Mouse (Mus musculus): ENCODE results near the gene Trhde. TPM values are rescaled to one million over a fixed set of nuclear protein-coding genes. Genes with fewer than 3 reads are reported as not detected.

Gene Trhde
- 4.6 and 4.8 TPM in 2 replicates for polyA plus RNA-seq (2016; fragmentation: Nextera tagmentation; extraction: Ambion mirVana)

DNA sequence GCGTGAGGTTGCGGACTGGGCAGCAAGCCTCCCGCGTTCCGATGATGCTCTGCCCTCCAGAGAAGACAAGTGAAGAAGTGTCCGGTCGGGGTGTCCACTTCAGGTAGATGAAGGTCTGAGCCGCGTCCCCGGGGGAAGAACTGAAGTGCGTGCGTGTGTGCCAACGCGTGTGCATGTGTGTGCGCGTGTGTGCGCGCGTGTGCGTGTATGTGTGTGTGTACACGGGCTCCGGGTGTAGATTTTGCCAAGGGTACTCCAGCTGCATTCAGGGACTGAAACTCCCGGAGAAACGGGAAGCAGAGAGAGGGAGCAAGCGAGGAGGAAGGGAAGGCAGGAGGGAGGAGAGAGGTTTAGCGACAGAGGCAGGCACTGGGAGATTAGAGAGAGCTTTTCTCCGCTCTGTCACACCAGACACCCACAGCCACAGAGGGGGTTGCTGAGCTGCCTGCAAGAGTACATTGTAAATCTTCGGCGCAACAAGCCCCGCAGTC is at the start of gene Trhde:
Trhde (minus strand) TSS at position 147 of the 491 bp plus-strand sequence.
- Histone ChIP-seq H3K4me2 (replicated peaks) (peak within 1 kb of the TSS; percentile 94), H3K9me3 (no peaks in the 10 kb centered on the region), H3K9ac (peak within 1 kb of the TSS; percentile 71), H3K36me3 (no peaks in the 10 kb centered on the region), H3K27ac (no peak within 1 kb of the TSS), H3K4me3 (peak within 1 kb of the TSS; percentile 62), H3K4me1 (peaks cover 14% of the 10 kb centered on the region), H3K27me3 (replicated peaks) (peaks cover 37% of the 10 kb centered on the region)
- ATAC-seq (ENCODE audit: low FRiP score, low read depth) = peak; percentile 23
- WGBS = 2% methylated on average over 30 of the region's 30 CpGs

DNA sequence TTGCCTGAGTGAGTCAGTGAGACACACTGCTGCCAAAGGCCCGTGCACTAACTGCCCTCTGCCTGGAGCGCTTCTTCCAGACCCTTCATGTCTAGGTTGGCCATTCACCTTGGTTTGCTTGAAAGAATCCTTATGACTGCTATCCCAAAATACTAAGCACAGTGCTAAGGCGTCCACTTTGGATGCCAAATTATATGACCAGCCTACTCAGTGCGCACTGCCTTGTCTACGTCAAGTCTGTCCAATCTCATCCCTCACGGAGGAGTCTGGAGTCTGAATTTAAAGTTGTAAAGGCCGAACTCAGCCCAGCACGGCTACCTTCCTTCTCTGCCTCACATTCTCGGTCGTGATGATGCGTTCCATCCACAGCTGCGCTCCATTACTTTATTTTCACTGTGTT is 39.9 kb upstream of the Trhde start:
- no peak overlapping the region for H3K4me3 ChIP-seq
- H3K4me2 ChIP-seq (replicated peaks) = no peak overlapping the region
- H3K36me3 ChIP-seq = no peaks in the 10 kb centered on the region
- H3K9ac ChIP-seq = no peak overlapping the region
- ATAC-seq (ENCODE audit: low FRiP score, low read depth) = no peak
- H3K4me1 ChIP-seq = no peaks in the 10 kb centered on the region
- H3K27ac ChIP-seq = no peak overlapping the region
- 91% methylated on average over 12 of the region's 12 CpGs for WGBS
- no peaks in the 10 kb centered on the region for H3K9me3 ChIP-seq
- H3K27me3 ChIP-seq (replicated peaks) = no peaks in the 10 kb centered on the region

DNA sequence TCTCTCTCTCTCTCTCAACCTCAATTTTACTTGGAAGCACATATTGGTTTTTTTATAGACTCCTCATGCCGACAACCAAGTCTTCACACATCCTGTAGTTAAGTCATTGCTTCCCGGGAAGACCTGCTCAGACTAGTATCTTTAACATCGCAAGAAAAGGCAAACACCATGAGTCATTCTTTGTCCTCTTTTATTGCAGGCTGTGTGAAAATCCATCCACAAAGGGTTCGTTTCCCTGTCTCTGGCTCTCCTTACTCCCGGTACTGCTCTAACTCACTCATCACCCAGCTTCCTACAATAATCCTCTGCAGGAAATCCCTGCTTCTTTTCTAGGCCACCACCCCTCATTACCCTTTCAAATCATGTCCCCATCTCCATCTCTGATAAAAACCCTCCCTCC is 39.3 kb upstream of the Trhde start:
- Histone ChIP-seq H3K9ac (no peak overlapping the region), H3K27ac (no peak overlapping the region), H3K4me3 (no peak overlapping the region), H3K4me2 (replicated peaks) (no peak overlapping the region), H3K4me1 (no peaks in the 10 kb centered on the region), H3K36me3 (no peaks in the 10 kb centered on the region), H3K9me3 (no peaks in the 10 kb centered on the region), H3K27me3 (replicated peaks) (no peaks in the 10 kb centered on the region)
- no peak for ATAC-seq (ENCODE audit: low FRiP score, low read depth)
- 44% methylated on average over 5 of the region's 5 CpGs for WGBS

- Histone ChIP-seq H3K9me3 (no peaks in the 10 kb centered on the region), H3K4me1 (no peaks in the 10 kb centered on the region), H3K27ac (no peak overlapping the region), H3K9ac (no peak overlapping the region), H3K4me3 (no peak overlapping the region), H3K27me3 (replicated peaks) (no peaks in the 10 kb centered on the region), H3K4me2 (replicated peaks) (no peak overlapping the region), H3K36me3 (no peaks in the 10 kb centered on the region)
- WGBS = 54% methylated on average over 7 of the region's 7 CpGs
- ATAC-seq (ENCODE audit: low FRiP score, low read depth) = no peak
Observed at GRCm38 (mm10) chr10:114831313-114831712, 29.2 kb upstream of the Trhde start.

DNA sequence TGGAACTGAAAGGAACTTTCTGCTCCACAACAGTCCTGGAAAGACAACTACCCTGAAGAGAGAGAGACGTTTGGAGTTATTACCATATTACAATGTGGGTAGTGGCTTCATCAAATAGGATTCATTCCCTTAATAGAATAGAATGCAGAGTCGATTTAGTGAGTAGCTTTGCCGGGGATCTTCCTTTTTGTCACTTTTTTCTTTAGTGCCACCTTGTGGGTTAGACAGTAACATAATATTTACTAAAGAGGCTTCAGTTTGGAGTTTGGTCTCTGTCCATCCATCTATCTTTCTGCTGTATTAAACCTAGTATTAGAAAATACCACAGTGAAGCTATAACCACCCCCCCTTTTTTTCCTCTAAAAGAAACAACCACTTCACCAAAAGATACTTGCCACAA is 6.7 kb upstream of the Trhde start:
- H3K27ac ChIP-seq = no peak overlapping the region
- H3K36me3 ChIP-seq = no peaks in the 10 kb centered on the region
- no peak overlapping the region for H3K4me3 ChIP-seq
- WGBS = 61% methylated on average over 3 of the region's 3 CpGs
- no peaks in the 10 kb centered on the region for H3K27me3 ChIP-seq (replicated peaks)
- no peaks in the 10 kb centered on the region for H3K9me3 ChIP-seq
- no peaks in the 10 kb centered on the region for H3K4me1 ChIP-seq
- H3K9ac ChIP-seq = no peak overlapping the region
- no peak for ATAC-seq (ENCODE audit: low FRiP score, low read depth)
- no peak overlapping the region for H3K4me2 ChIP-seq (replicated peaks)

DNA sequence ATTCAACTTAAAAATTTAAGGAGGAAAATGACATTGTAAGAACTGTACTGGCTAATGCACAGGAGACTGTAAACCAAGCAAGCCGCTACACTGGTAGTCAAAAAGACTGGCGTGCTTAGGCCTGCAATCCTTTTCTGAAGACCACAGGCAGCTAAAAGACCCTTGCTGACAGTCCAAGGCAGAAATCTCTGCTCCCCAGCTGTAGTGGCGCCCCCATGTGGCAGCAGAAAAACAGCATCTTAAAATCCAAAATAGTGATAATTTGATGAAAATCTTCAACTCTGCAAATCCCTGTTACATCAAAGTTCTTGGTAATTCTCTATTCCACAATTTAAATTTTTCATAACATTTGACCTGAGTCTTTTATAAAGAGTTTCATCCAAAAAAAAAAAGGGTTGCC is 3.8 kb upstream of the Trhde start:
- peaks cover 23% of the 10 kb centered on the region for H3K27me3 ChIP-seq (replicated peaks)
- H3K36me3 ChIP-seq = no peaks in the 10 kb centered on the region
- H3K4me2 ChIP-seq (replicated peaks) = no peak overlapping the region
- no peak overlapping the region for H3K9ac ChIP-seq
- no peak overlapping the region for H3K4me3 ChIP-seq
- WGBS = 48% methylated on average over 3 of the region's 3 CpGs
- H3K4me1 ChIP-seq = peaks cover 6% of the 10 kb centered on the region
- ATAC-seq (ENCODE audit: low FRiP score, low read depth) = no peak
- no peak overlapping the region for H3K27ac ChIP-seq
- no peaks in the 10 kb centered on the region for H3K9me3 ChIP-seq

DNA sequence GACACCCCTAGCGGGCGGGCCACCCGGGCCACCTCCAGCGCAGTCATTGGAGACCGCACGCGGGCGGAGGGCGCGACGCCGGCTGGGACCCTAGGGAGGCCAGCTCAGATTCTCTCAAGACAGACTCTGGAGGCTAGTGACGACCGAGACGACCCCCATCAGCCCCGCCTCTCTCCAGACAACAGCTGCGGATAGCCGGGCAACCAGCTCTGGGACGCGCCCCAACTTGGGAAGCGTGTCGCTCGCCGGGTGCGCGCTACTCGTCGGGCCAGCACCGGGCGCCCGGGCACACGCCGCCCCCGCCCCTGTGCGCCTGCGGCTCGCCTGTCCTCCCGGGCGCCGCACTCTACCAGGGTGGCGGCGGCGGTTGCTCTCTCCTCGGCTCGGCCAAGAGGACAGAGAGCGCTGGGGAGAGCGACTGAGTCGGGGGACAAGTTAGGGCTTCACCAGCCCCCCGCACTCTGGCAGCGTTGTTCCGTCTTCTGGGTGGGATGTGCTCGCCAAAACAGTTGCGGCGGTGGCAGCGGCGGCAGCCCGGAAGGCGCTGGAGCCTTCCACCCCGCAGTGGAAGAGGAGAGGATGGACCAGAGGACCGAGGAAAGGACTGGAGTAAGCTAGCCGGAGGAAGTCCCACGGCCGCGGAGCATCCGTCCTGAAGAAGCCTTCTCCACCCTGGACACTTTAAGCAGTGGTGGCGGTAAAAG is 498 bp downstream of the Trhde start:
- no peak overlapping the region for H3K27ac ChIP-seq
- H3K4me3 ChIP-seq = peak overlapping the region; percentile 62
- H3K9ac ChIP-seq = peak overlapping the region; percentile 71
- peaks cover 14% of the 10 kb centered on the region for H3K4me1 ChIP-seq
- H3K4me2 ChIP-seq (replicated peaks) = peak overlapping the region; percentile 94
- under 1% methylated on average over 66 of the region's 66 CpGs for WGBS
- no peaks in the 10 kb centered on the region for H3K36me3 ChIP-seq
- peak; percentile 88 for ATAC-seq (ENCODE audit: low FRiP score, low read depth)
- no peaks in the 10 kb centered on the region for H3K9me3 ChIP-seq
- peaks cover 37% of the 10 kb centered on the region for H3K27me3 ChIP-seq (replicated peaks)

- WGBS = 8% methylated on average over 75 of the region's 75 CpGs
- H3K36me3 ChIP-seq = no peaks in the 10 kb centered on the region
- no peak overlapping the region for H3K27ac ChIP-seq
- H3K9ac ChIP-seq = peak overlapping the region; percentile 71
- peak overlapping the region; percentile 94 for H3K4me2 ChIP-seq (replicated peaks)
- peaks cover 37% of the 10 kb centered on the region for H3K27me3 ChIP-seq (replicated peaks)
- ATAC-seq (ENCODE audit: low FRiP score, low read depth) = peak; percentile 54
- H3K9me3 ChIP-seq = no peaks in the 10 kb centered on the region
- peaks cover 14% of the 10 kb centered on the region for H3K4me1 ChIP-seq
- H3K4me3 ChIP-seq = peak overlapping the region; percentile 62
Observed at GRCm38 (mm10) chr10:114800331-114801304, 1.5 kb downstream of the Trhde start.

DNA sequence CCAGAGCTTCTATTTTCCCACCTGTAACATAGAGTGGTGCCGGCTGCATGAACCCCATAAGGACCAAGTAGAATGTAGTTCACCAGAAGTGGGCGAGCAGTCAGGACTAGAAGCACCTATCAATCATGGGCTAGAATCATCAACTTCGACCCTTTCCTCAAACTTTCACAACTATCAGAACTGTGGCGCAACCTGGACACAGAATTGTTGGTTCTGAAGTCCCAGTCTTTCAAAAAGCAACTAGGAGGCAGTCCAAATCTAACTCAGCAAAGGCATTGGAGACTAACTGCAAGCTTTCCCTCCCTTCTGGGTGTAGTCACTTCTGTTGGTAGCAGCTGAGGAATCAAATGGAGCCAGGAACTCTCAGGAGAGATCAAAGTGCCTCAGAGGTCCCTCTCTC is 2.6 kb downstream of the Trhde start:
- no peaks in the 10 kb centered on the region for H3K9me3 ChIP-seq
- no peak for ATAC-seq (ENCODE audit: low FRiP score, low read depth)

DNA sequence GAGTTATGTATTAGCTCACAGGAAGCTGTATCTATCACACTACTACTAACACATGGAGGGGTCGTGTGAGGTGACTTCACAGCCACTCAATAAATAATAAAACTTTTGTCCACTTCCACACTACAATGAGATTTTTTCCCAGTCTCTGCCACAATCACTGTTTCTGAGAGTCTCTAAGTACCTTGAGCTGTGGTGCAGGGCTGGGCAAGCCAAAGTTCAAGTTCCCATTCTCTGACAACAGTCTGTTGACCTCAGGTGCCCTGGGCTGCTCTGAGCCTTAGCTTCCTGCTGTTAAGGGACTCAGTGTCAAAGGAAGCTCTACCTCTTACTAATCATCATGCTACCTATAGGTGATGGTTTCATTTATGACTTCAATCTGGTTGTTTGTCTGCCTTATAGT is 3.3 kb downstream of the Trhde start:
- H3K36me3 ChIP-seq = no peaks in the 10 kb centered on the region
- WGBS = 58% methylated on average over 1 of the region's 1 CpGs
- peaks cover 37% of the 10 kb centered on the region for H3K27me3 ChIP-seq (replicated peaks)
- H3K9me3 ChIP-seq = no peaks in the 10 kb centered on the region
- H3K9ac ChIP-seq = no peak overlapping the region
- H3K4me1 ChIP-seq = peaks cover 14% of the 10 kb centered on the region
- no peak overlapping the region for H3K4me3 ChIP-seq
- H3K4me2 ChIP-seq (replicated peaks) = no peak overlapping the region
- no peak for ATAC-seq (ENCODE audit: low FRiP score, low read depth)
- no peak overlapping the region for H3K27ac ChIP-seq

More for the DNA sequence above, 2.6 kb downstream of the Trhde start:
- H3K4me1 ChIP-seq = peaks cover 14% of the 10 kb centered on the region
- no peaks in the 10 kb centered on the region for H3K36me3 ChIP-seq
- peak overlapping the region; percentile 94 for H3K4me2 ChIP-seq (replicated peaks)
- H3K4me3 ChIP-seq = no peak overlapping the region
- 88% methylated on average over 4 of the region's 4 CpGs for WGBS
- H3K9ac ChIP-seq = no peak overlapping the region
- no peak overlapping the region for H3K27ac ChIP-seq
- peaks cover 37% of the 10 kb centered on the region for H3K27me3 ChIP-seq (replicated peaks)

- no peak overlapping the region for H3K4me2 ChIP-seq (replicated peaks)
- H3K4me1 ChIP-seq = peaks cover 14% of the 10 kb centered on the region
- H3K36me3 ChIP-seq = no peaks in the 10 kb centered on the region
- no peaks in the 10 kb centered on the region for H3K9me3 ChIP-seq
- H3K4me3 ChIP-seq = no peak overlapping the region
- ATAC-seq (ENCODE audit: low FRiP score, low read depth) = no peak
- 66% methylated on average over 5 of the region's 5 CpGs for WGBS
- H3K9ac ChIP-seq = no peak overlapping the region
- no peak overlapping the region for H3K27ac ChIP-seq
- peaks cover 35% of the 10 kb centered on the region for H3K27me3 ChIP-seq (replicated peaks)
Observed at GRCm38 (mm10) chr10:114798218-114798617, 3.9 kb downstream of the Trhde start.

- H3K36me3 ChIP-seq = no peaks in the 10 kb centered on the region
- no peak overlapping the region for H3K9ac ChIP-seq
- H3K9me3 ChIP-seq = no peaks in the 10 kb centered on the region
- peaks cover 30% of the 10 kb centered on the region for H3K27me3 ChIP-seq (replicated peaks)
- no peak overlapping the region for H3K4me3 ChIP-seq
- H3K4me1 ChIP-seq = peaks cover 14% of the 10 kb centered on the region
- no peak overlapping the region for H3K4me2 ChIP-seq (replicated peaks)
- no peak overlapping the region for H3K27ac ChIP-seq
- no peak for ATAC-seq (ENCODE audit: low FRiP score, low read depth)
- WGBS = 88% methylated on average over 1 of the region's 1 CpGs
Observed at GRCm38 (mm10) chr10:114797664-114798063, 4.4 kb downstream of the Trhde start.

Data from neural tube, embryonic 12.5 days (tissue).